Mouse (Mus musculus) kidney, adult 2 months (tissue): ENCODE measurements at regions not wholly inside any gene's neighbourhood (a gene's known extent, or its start where the extent isn't known, plus 50 kb on each side); places are given as distances from the start of the nearest gene placed in this dataset.
A peak's percentile ranks its signal among the peaks of the same experiment; 100 is the strongest.

Experiments used
- DNase-seq: peaks from one replicate; pipeline ENCODE4 v3.0.0; 2021
- H3K27ac ChIP-seq: fragments of 200-500 bp; 2 replicates; pipeline ENCODE4 v1.5.1; 2012; ENCODE audit warnings: low read depth, low read length, control low read depth, inconsistent platforms; ENCODE audit not compliant: insufficient read depth
- H3K27me3 ChIP-seq: fragments of 200-500 bp; replicated peaks from 2 replicates; pipeline ENCODE4 v1.6.1; 2012; ENCODE audit warnings: mild to moderate bottlenecking, moderate library complexity, low read length, inconsistent platforms; ENCODE audit not compliant: control insufficient read depth, insufficient read depth
- H3K36me3 ChIP-seq: fragments of 200-500 bp; 2 replicates; pipeline ENCODE4 v1.6.1; 2012; ENCODE audit warnings: mild to moderate bottlenecking, moderate library complexity, low read length, inconsistent platforms; ENCODE audit not compliant: control insufficient read depth, insufficient read depth
- H3K4me1 ChIP-seq: fragments of 200-500 bp; 2 replicates; pipeline ENCODE4 v1.6.1; 2011; ENCODE audit warnings: low read length; ENCODE audit not compliant: control insufficient read depth, insufficient read depth
- H3K4me3 ChIP-seq: fragments of 200-500 bp; 2 replicates; pipeline ENCODE4 v1.5.1; 2011; ENCODE audit warnings: mild to moderate bottlenecking, low read depth, low read length, control low read depth; ENCODE audit not compliant: insufficient read depth
- CTCF ChIP-seq: fragments of 200-500 bp; conservative IDR thresholded peaks from 2 replicates; pipeline ENCODE4 v1.5.1; 2011; ENCODE audit warnings: low read depth, mild to moderate bottlenecking, control low read depth, low read length, moderate library complexity, mixed read lengths; ENCODE audit not compliant: insufficient read depth, insufficient read length
- POLR2A ChIP-seq: fragments of 200-500 bp; IDR thresholded peaks from one replicate; pipeline ENCODE4 v1.6.1; 2011; ENCODE audit warnings: low read depth, low read length, control low read depth
- WGBS: fragments of 180-500 bp; shearing (Covaris S2); methylation state at CpG from one replicate; pipeline ENCODE4 v1.1.7; 2018; 5-methylcytosine and 5-hydroxymethylcytosine counted together

- DNase-seq, result no peak
- no peaks in the 10 kb centered on the region; the same call in 1 of the 2 replicates for H3K27me3 ChIP-seq
- no peak overlapping the region for H3K4me3 ChIP-seq
- no peaks in the 10 kb centered on the region for H3K4me1 ChIP-seq
- WGBS, result 84% methylated on average over 8 of the region's 8 CpGs
- no peak overlapping the region for H3K27ac ChIP-seq
- TF ChIP-seq POLR2A, result no peak
- no peaks in the 10 kb centered on the region for H3K36me3 ChIP-seq
Measured at GRCm38 (mm10) chr6:99784285-99784684, 58.1 kb upstream of the Prok2 start.

DNA sequence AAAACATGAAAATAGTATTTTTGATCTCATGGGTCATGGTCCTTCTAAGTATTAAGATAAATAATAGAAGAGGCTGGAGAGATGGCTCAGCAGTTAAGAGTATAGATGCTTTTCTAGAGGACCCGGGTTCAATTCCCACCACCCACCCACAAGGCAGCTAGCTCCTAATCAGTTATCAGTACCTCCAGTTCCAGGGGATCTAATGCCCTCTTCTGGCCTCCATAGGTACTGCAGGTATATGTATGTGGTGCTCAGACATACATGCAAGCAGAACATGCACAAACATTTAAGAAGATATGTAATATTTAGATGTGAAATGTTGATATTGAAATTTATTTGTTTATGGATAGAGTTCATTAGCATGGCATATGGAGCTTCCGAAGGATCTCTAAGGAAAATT, 56.8 kb upstream of the Prok2 start:
- H3K4me1 ChIP-seq, result no peaks in the 10 kb centered on the region
- no peak overlapping the region for H3K27ac ChIP-seq
- DNase-seq, result peak; percentile 28
- no peaks in the 10 kb centered on the region for H3K36me3 ChIP-seq
- no peak for TF ChIP-seq POLR2A
- peak; percentile 40 for TF ChIP-seq CTCF
- H3K4me3 ChIP-seq, result no peak overlapping the region
- H3K27me3 ChIP-seq, result no peaks in the 10 kb centered on the region; the same call in 1 of the 2 replicates
- 89% methylated on average over 2 of the region's 2 CpGs for WGBS
